Mouse (Mus musculus) liver, embryonic 14.5 days (tissue): Measurements from ENCODE around the gene Dgcr6. TPM values are rescaled to one million over a fixed set of nuclear protein-coding genes. Genes with fewer than 3 reads are reported as not detected.

Experiments used
- ATAC-seq: fragments of 200-750 bp; cut with Nextera tagmentation; 2 replicates; pipeline ENCODE4 v1.8.0; 2017; ENCODE audit warnings: moderate number of reproducible peaks, mild to moderate bottlenecking, moderate library complexity; ENCODE audit not compliant: insufficient read depth
- DNase-seq, 3 experiments: peaks; one replicate each; pipeline ENCODE4 v3.0.0-alpha.2; 2012 to 2013; ENCODE audit warnings: low read depth in 3 of 3, low spot score in 3 of 3
- H3K27ac ChIP-seq: fragments of 300-500 bp; sonication (generic); 2 replicates; pipeline ENCODE4 v1.5.1; 2014; ENCODE audit warnings: moderate library complexity, mild to moderate bottlenecking, control low read depth, inconsistent platforms
- H3K27me3 ChIP-seq: fragments of 300-500 bp; sonication (generic); 2 replicates; pipeline ENCODE4 v1.6.1; 2014; ENCODE audit warnings: mild to moderate bottlenecking, low read length, moderate library complexity; ENCODE audit not compliant: control insufficient read depth, insufficient read depth
- H3K36me3 ChIP-seq: fragments of 300-500 bp; sonication (generic); replicated peaks from 2 replicates; pipeline ENCODE4 v1.6.1; 2014; ENCODE audit warnings: low read depth; ENCODE audit not compliant: control insufficient read depth, insufficient read depth
- H3K4me1 ChIP-seq, 2 experiments: fragments of 200-500 bp in 1 of 2; fragments of 300-500 bp in 1 of 2; sonication (generic) in 1 of 2; replicated peaks; 2 replicates each; pipeline ENCODE4 v1.6.1; 2012 to 2014; ENCODE audit warnings: antibody characterized with exemption in 1 of 2, inconsistent platforms in 1 of 2, low read length in 1 of 2; ENCODE audit not compliant: control insufficient read depth in 2 of 2, insufficient read depth in 2 of 2
- H3K4me2 ChIP-seq: fragments of 300-500 bp; sonication (generic); 2 replicates; pipeline ENCODE4 v1.6.1; 2014; ENCODE audit warnings: low read depth, mild to moderate bottlenecking, control low read depth, moderate library complexity
- H3K4me3 ChIP-seq, 2 experiments: fragments of 200-500 bp in 1 of 2; fragments of 300-500 bp in 1 of 2; sonication (generic) in 1 of 2; 2 replicates each; pipeline ENCODE4 v1.5.1; 2012 to 2014; ENCODE audit warnings: low read depth in 2 of 2, low read length in 2 of 2, mild to moderate bottlenecking in 2 of 2, control low read depth in 1 of 2, inconsistent platforms in 1 of 2, moderate library complexity in 1 of 2; ENCODE audit not compliant: insufficient read depth in 1 of 2
- H3K9ac ChIP-seq: fragments of 300-500 bp; sonication (generic); replicated peaks from 2 replicates; pipeline ENCODE4 v1.6.1; 2014; ENCODE audit warnings: mild to moderate bottlenecking, control low read depth, moderate library complexity
- H3K9me3 ChIP-seq: fragments of 300-500 bp; sonication (generic); 2 replicates; pipeline ENCODE4 v1.6.1; 2016; ENCODE audit warnings: low read length, mixed read lengths; ENCODE audit not compliant: control insufficient read depth
- CTCF ChIP-seq: IDR thresholded peaks from 2 replicates; pipeline ENCODE4 v1.5.1; 2016; ENCODE audit warnings: antibody characterized with exemption, low read depth, control low read depth
- EP300 ChIP-seq: IDR thresholded peaks from 2 replicates; pipeline ENCODE4 v1.6.1; 2016; ENCODE audit warnings: antibody characterized with exemption, low read depth
- WGBS: fragments of 180-500 bp; shearing (Covaris S2); extraction: QIAGEN DNeasy Blood & Tissue Kit; methylation state at CpG from one replicate; pipeline ENCODE4 v1.1.7; 2014; ENCODE audit not compliant: insufficient replicate concordance; 5-methylcytosine and 5-hydroxymethylcytosine counted together
- polyA plus RNA-seq, 2 experiments: library from polyadenylated mRNA; depleted of rRNA in 1 of 2; stranded (reverse) in 1 of 2; unstranded in 1 of 2; fragments of >200 nt; fragmentation: Nextera tagmentation in 1 of 2; extraction: Ambion mirVana in 1 of 2; gene quantifications; 2 replicates each; pipeline versions ENCODE4 v1.2.1 to v1.2.3; 2012 to 2014

Dgcr6 gene
- polyA plus RNA-seq, 2 experiments, result 12.5 to 22.1 TPM

DNA sequence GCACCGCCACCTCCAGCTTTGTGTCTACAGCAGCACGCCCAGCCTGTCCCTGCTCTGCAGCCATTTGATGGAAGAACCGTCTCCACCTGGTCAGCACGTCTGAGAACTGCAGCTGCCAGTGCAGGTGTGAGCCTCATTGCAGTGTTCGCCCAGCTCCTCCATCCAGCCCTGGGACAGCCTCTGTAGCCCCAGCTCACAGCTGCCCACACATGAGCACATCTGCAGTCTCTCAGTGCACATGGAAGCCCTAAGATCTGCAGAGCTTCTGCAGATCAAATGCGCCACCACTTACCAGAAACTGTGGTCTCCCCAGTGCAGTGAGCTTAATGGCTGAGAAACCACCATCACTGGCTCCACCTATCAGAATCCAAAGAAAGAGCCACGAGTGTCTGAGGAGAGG lies 27.5 kb downstream of the Dgcr6 start:
- no peak for ATAC-seq

DNA sequence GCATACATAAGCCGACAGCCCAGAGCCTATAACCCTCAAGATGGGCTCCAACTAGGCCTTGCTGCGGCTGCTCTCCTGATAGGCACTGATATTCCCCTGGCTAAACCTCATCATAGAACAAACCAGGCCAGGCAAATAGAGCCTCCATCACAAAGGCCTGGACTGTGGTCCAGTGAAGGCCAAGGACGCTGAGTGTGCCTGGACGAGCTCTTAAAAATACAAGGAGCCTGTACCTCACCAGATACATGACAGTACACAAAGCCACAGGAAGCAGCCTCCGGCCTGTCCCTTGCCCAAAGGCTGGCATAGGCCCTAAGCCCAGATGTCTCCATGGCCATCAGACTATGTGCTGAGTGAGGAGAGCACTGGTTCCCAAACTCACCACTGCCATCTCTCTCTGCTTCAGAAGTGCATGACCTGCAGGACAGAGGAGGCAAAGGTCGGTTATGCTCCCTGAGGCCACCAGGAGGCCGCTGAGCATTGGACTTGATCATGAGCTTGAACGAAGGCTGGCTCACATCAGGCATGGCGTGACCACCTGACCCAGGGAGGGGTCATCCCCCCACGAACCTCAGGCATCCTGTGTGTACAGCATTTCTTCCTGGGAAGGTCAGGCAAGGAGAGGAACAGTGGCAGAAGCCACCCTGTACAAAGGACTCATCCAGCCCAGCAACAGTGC lies 28.6 kb downstream of the Dgcr6 start:
- H3K9me3 ChIP-seq, result no peaks in the 10 kb centered on the region
- no peak overlapping the region for H3K4me3 ChIP-seq
- peak; percentile 61 for TF ChIP-seq CTCF
- no peak for TF ChIP-seq EP300
- no peak overlapping the region for H3K27ac ChIP-seq
- no peak overlapping the region for H3K9ac ChIP-seq
- no peaks in the 10 kb centered on the region for H3K27me3 ChIP-seq
- DNase-seq (no peak), ATAC-seq (no peak)
- no peak overlapping the region for H3K4me2 ChIP-seq
- H3K36me3 ChIP-seq, result no peaks in the 10 kb centered on the region
- WGBS, result 61% methylated on average over 10 of the region's 10 CpGs
- H3K4me1 ChIP-seq, result no peaks in the 10 kb centered on the region

More for the DNA sequence above, 27.5 kb downstream of the Dgcr6 start:
- WGBS, result 66% methylated on average over 7 of the region's 7 CpGs
- DNase-seq, result no peak
- no peak overlapping the region for H3K9ac ChIP-seq
- no peak overlapping the region for H3K4me2 ChIP-seq
- H3K27me3 ChIP-seq, result no peaks in the 10 kb centered on the region
- no peak overlapping the region for H3K27ac ChIP-seq
- no peak for TF ChIP-seq EP300
- no peak for TF ChIP-seq CTCF
- no peak overlapping the region for H3K4me3 ChIP-seq
- H3K4me1 ChIP-seq, result no peaks in the 10 kb centered on the region
- no peaks in the 10 kb centered on the region for H3K9me3 ChIP-seq
- no peaks in the 10 kb centered on the region for H3K36me3 ChIP-seq

GRCm38 (mm10) chr16:18082291-18082690 lies 29.6 kb downstream of the Dgcr6 start:
- H3K9me3 ChIP-seq, result no peaks in the 10 kb centered on the region
- no peak overlapping the region for H3K4me3 ChIP-seq
- no peak overlapping the region for H3K4me2 ChIP-seq
- H3K27me3 ChIP-seq, result no peaks in the 10 kb centered on the region
- WGBS, result 39% methylated on average over 1 of the region's 1 CpGs
- DNase-seq (no peak), ATAC-seq (no peak)
- no peak overlapping the region for H3K9ac ChIP-seq
- no peaks in the 10 kb centered on the region for H3K4me1 ChIP-seq
- TF ChIP-seq CTCF, result no peak
- TF ChIP-seq EP300, result no peak
- H3K36me3 ChIP-seq, result no peaks in the 10 kb centered on the region
- H3K27ac ChIP-seq, result no peak overlapping the region

- Histone ChIP-seq H3K36me3 (no peaks in the 10 kb centered on the region), H3K9me3 (no peaks in the 10 kb centered on the region), H3K27ac (no peak overlapping the region), H3K4me1 (peaks cover 0 to 5% of the 10 kb centered on the region in 2 experiments; a peak in 1 of 4 replicates), H3K4me3 (no peak overlapping the region), H3K9ac (no peak overlapping the region), H3K27me3 (no peaks in the 10 kb centered on the region), H3K4me2 (no peak overlapping the region)
- TF ChIP-seq CTCF (no peak), EP300 (no peak)
- 73% methylated on average over 18 of the region's 18 CpGs for WGBS
- no peak for ATAC-seq
- DNase-seq, result no peak
Observed at GRCm38 (mm10) chr16:18083231-18083951, 30.7 kb downstream of the Dgcr6 start.

DNA sequence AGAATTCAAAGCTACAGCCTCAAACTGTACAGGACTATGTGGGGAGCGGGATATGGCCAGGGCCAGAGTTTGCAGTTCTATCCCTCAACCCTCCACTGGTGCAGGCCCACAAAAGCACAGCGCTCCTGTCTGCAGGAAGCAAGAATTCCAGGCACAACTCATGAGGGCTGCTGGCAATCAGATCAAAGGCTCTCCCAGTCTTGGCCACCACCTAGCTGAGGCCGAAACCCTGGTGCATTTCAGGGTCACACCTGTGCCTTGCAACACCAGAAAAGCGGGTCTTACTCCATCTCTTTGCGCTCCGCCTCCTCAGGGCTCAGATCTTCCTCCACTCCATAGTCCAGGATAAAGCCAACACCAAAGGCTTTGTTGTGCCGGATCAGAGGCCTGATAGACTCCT lies 31.6 kb downstream of the Dgcr6 start:
- WGBS, result 77% methylated on average over 7 of the region's 7 CpGs
- Histone ChIP-seq H3K9me3 (no peaks in the 10 kb centered on the region), H3K27ac (no peak overlapping the region), H3K27me3 (no peaks in the 10 kb centered on the region), H3K4me3 (no peak overlapping the region), H3K36me3 (no peaks in the 10 kb centered on the region), H3K4me1 (peaks cover 0 to 5% of the 10 kb centered on the region in 2 experiments; a peak in 1 of 4 replicates), H3K9ac (no peak overlapping the region), H3K4me2 (no peak overlapping the region)
- TF ChIP-seq CTCF, result no peak
- no peak for TF ChIP-seq EP300
- DNase-seq, result no peak
- no peak for ATAC-seq
